Mouse (Mus musculus): ENCODE measurements around the gene Itpka.

Gene Itpka

DNA sequence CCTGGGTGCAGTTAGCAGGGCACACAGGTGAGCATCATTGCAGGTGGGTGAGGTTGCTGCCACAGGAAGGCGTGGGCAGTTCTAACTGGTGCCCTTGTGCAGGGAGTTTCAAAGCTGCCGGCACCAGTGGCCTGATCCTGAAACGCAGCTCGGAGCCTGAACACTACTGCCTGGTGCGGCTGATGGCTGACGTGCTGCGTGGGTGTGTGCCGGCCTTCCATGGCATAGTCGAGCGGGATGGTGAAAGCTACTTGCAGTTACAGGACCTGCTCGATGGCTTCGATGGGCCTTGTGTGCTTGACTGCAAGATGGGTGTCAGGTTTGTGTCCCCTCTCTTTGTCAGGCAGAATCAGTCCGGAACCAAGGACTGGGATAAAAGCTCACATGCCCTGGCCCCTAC is 7.1 kb downstream of the Itpka start:
- no peak for DNase-seq (ENCODE audit: extremely low spot score, low read depth, low spot score)

DNA sequence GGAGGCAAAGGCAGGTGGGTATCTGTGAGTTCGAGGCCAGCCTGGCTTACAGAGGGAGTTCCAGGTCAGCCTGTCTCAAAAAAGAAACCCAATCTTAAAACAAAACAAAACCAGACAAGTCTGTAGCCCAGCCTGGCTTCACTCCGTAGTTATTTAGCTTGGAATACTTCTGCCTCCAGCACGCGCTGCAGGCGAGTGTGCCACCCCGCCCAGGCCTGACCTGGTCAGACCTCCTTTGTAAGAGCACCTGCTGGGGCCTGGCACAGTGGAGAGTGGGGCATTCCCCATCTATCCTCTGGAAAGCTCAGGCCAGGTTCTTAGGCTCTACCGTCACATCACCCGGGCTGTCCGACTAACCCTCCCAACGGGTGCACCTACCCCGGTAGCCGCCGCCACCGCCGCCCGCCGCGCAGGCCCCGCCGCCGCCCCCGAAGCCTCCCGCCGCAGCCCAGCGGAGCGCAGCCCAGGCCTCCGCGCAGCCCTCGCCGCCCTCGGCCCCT is 15.5 kb downstream of the Itpka start:
- DNase-seq (ENCODE audit: extremely low spot score, low read depth, low spot score) = no peak

DNA sequence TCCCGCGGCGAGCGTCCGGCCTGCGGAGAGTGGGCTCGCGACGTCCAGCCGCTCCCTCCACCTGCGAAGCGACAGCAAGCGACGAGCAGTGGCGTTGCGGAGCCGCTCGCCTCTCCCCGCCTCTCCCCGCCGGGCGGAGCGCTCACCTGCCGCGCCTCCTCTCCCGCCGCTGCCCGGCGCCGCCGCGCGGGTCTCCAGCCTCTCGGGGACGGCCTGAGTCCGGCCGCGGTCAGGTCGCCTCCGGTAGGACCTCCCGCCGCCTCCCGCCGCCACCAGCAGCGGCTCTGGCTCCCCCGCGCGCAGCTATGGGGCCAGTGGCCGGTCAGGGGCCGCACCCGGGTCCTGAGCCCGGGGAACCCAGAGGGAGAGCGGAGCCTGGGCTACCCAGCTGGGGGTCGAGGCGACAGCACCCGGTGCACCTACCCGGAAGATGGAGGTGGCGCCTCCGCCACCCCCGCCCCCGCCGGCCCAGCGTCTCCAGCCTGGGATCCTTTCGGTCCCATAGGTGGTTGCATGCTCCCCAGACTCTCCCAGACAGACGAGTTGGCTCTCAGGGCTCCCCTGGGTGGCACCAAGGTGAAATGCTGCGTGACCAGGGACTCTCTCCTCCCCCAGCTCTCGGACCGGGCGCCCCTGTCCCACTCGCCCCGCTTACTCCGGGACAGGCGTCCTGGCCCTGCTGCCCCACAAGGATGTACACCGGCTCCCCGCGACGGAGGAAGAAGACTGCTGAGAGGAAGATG is 16.1 kb downstream of the Itpka start:
- DNase-seq (ENCODE audit: extremely low spot score, low read depth, low spot score) = no peak

GRCm38 (mm10) chr2:119758844-119759835 is 17.0 kb downstream of the Itpka start:
- no peak for DNase-seq (ENCODE audit: extremely low spot score, low read depth, low spot score)

- DNase-seq (ENCODE audit: extremely low spot score, low read depth, low spot score) = no peak
These were observed 18.1 kb downstream of the Itpka start, which contains the start of gene Ltk for GRCm38 (mm10) chr2:119760251-119760650. Ltk (minus strand) TSS chr2:119760431.

DNA sequence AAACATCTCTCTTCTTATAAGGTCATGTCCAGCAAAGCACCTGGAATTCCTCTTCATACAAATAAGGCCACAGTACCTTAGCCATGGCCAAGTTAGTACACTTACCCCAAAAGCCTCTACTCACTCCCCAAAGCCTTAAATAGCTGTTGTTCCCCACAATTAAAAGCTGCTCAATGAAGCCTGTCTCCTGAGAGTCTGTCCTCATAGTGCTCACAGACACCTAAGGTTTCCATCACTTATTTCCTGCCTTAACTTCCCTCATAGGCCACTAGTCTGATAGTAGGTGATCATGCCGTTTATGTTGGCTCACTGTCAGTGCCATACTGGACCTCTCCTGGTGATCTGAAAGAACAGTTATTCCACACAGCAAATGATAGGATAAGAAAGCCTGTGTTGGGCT is 20.1 kb downstream of the Itpka start:
- no peak for DNase-seq (ENCODE audit: extremely low spot score, low read depth, low spot score)

DNA sequence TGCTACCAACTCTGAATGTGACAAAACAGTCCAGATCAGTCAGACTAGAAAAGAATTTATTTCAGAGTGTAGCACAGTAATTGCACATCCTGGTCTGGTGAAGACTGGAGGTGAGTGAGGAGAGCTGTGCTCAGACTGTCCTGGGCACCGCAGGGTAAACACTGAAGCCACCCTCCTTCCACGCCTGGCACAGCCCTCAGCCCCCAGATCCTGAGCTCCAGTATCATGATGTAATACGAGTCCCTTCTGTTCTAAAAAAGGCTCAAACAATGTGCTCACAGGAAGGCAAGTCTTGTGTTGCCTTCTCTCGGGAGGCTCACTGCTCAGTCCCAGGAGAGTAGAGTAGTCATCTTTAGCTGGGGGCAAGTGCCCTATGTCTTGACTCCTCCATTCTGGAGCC is 21.8 kb downstream of the Itpka start:
- no peak for DNase-seq (ENCODE audit: extremely low spot score, low read depth, low spot score)

- no peak for DNase-seq (ENCODE audit: extremely low spot score, low read depth, low spot score)
These were observed 25.1 kb downstream of the Itpka start for GRCm38 (mm10) chr2:119767246-119767645.

DNA sequence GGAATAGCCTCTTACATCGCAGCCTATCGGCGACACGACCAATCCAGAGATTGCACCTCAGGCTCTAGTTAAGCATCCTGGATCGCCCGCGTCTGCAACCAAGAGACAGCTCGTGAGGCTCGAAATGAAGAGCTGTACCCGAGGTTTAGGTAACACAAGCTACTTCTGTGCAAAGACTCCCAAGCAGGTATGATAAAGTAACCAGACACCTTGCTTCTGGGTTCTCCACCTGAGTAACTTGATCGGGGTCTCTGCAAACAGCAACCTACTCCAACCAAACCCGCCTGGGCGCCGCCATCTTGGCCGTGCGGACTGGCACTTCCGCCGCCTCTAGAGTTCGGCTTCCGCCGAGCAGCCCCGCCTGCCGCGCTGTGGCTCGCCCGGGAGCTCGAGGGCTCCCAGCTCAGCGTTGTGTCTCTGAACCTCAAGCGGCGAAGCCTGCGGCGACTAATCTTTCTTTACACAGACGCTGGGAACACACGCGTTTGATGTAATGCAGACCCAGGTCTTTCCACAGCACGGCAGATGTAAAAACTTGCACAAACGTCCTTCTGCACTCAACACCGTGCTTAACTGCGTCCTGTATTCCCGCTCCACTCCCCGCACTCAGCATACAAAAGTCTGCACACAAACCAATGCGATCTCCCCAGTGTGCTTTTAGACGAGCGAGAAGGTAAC is 45.2 kb downstream of the Itpka start, which contains the start of gene Rpap1:
Gene Rpap1, minus strand, starts transcription at position 332 of the 678 bp plus-strand sequence.
- DNase-seq (ENCODE audit: extremely low spot score, low read depth, low spot score) = peak; percentile 73

- DNase-seq (ENCODE audit: extremely low spot score, low read depth, low spot score) = no peak
These were observed 47.9 kb downstream of the Itpka start for GRCm38 (mm10) chr2:119789996-119790395.

DNA sequence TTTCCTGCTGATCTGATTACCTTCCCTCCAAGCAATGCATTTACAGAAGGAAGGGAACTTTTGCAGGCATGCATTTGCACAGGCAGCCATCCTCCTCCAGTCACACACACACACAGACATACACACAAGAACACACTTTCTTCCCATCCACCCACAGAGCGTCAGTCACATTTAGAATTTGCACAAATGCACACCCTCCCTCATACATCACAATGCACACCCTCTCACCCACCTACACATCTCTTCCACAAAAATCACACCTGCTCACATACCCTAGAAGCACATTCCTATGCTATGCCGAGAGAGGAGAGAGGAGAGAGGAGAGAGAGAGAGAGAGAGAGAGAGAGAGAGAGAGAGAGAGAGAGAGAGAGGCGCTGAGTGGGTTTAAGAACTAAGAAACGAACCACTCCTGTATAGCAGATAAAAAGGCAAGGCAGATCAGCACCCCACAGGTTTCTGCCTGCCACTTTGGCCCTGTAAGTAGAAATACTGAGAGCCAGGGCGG is 55.2 kb downstream of the Itpka start, which contains the start of gene Tyro3:
Gene Tyro3, plus strand, starts transcription at position 455 of the 505 bp plus-strand sequence.
- no peak for DNase-seq (ENCODE audit: extremely low spot score, low read depth, low spot score)

GRCm38 (mm10) chr2:119798246-119798927 is 56.2 kb downstream of the Itpka start:
- DNase-seq (ENCODE audit: extremely low spot score, low read depth, low spot score) = no peak

DNA sequence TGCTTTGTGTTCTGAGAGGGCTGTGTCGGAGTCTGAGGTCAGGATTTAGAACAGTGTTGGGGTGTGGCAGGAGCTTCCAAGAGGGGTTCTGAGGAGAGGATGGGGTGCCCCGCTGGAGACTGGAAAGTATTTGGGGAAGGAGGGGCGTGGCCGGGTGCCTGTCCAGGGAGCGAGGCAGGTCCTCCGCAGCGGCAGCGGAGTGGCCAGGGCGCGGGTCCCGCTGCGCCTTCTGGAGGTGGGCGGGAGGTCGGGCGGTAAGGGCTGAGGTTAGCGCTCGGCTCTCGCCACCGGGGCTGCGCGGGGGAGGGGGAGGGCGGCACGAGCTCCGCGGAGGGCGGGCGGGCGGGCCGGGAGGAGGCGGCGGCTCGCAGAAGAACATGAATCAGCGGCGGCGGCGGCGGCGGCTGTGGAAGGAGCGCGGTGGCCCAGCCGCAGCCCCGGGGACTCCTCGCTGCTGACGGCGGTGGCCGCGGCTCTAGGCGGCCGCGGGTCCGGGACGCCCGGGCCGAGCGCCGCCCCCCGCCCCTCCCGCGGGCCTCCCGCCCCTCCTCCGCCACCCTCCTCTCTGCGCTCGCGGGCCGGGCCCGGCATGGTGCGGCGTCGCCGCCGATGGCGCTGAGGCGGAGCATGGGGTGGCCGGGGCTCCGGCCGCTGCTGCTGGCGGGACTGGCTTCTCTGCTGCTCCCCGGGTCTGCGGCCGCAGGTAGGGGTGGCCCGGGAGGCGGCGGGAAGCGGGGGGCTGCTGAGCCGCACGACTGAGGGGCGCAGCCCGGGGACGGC is 57.2 kb downstream of the Itpka start:
- no peak for DNase-seq (ENCODE audit: extremely low spot score, low read depth, low spot score)

- no peak for DNase-seq (ENCODE audit: extremely low spot score, low read depth, low spot score)
These were observed 57.9 kb downstream of the Itpka start for GRCm38 (mm10) chr2:119799961-119800550.

Data from hindlimb bud, embryonic 11.5 days (tissue).